Mouse (Mus musculus) ES-Bruce4 (cell line): ENCODE measurements around the gene Smarca2. TPM values are rescaled to one million over a fixed set of nuclear protein-coding genes. Genes with fewer than 3 reads are reported as not detected.

ENCODE experiments used
- H3K27ac ChIP-seq: 2 replicates; pipeline ENCODE4 v1.5.1; 2012; ENCODE audit warnings: low read length, inconsistent platforms; ENCODE audit not compliant: insufficient read depth
- H3K27me3 ChIP-seq: 2 replicates; pipeline ENCODE4 v1.6.1; 2012; ENCODE audit warnings: mild to moderate bottlenecking, low read length, inconsistent platforms; ENCODE audit not compliant: control insufficient read depth, poor library complexity, insufficient read depth, severe bottlenecking
- H3K36me3 ChIP-seq: 2 replicates; pipeline ENCODE4 v1.6.1; 2012; ENCODE audit warnings: inconsistent platforms, mild to moderate bottlenecking, low read length, moderate library complexity; ENCODE audit not compliant: control insufficient read depth, poor library complexity, insufficient read depth, severe bottlenecking
- H3K4me1 ChIP-seq: one replicate; pipeline ENCODE4 v1.8.1; 2011; ENCODE audit warnings: low read length; ENCODE audit not compliant: control insufficient read depth, insufficient read depth
- H3K4me3 ChIP-seq: 2 replicates; pipeline ENCODE4 v1.5.1; 2011; ENCODE audit warnings: low read depth, mild to moderate bottlenecking, low read length
- H3K9ac ChIP-seq: 2 replicates; pipeline ENCODE4 v1.6.1; 2012; ENCODE audit warnings: low read depth, mild to moderate bottlenecking, inconsistent platforms; ENCODE audit not compliant: poor library complexity, severe bottlenecking
- H3K9me3 ChIP-seq: replicated peaks from 2 replicates; pipeline ENCODE4 v1.6.1; 2012; ENCODE audit warnings: mild to moderate bottlenecking, low read length, inconsistent platforms; ENCODE audit not compliant: control insufficient read depth, poor library complexity, insufficient read depth, severe bottlenecking
- CTCF ChIP-seq: IDR thresholded peaks from one replicate; pipeline ENCODE4 v1.8.1; 2011; ENCODE audit warnings: low read depth, low read length
- EP300 ChIP-seq: IDR thresholded peaks from 2 replicates; pipeline ENCODE4 v1.6.1; 2011; ENCODE audit warnings: low read depth, low read length; ENCODE audit not compliant: insufficient read depth
- POLR2A ChIP-seq: IDR thresholded peaks from one replicate; pipeline ENCODE4 v1.8.1; 2011; ENCODE audit warnings: low read length; ENCODE audit not compliant: insufficient read depth
- polyA plus RNA-seq: library from polyadenylated mRNA; stranded (reverse); fragments of >200 nt; gene quantifications from 2 replicates; pipeline ENCODE4 v1.2.4, GENCODE M21; 2011; ENCODE audit warnings: low read depth; ENCODE audit not compliant: missing spikeins, insufficient read depth, insufficient read length

Smarca2 gene
- polyA plus RNA-seq, 1 experiment: 4.9 TPM

DNA sequence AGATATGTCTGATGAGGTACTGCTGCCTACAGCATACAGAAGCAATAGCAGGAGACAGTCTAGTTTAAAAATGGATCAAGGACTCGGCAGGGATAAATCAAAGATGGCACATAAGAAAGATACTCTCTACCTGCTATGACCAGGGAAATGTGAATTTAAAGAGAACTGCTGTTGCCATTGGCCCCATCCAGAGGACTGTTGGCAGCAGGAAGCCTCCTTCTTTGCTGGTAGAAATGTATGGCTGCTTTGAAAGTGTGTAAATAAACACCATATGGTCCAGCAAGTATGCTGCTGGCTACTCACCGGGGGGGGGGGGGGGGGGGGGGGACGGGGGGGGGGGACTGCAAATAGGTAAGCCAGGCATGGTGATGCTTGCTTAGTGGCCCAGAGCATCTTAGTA is 189.5 kb downstream of the Smarca2 start:
- no peak overlapping the region for H3K4me3 ChIP-seq
- H3K36me3 ChIP-seq: no peaks in the 10 kb centered on the region
- no peak for TF ChIP-seq EP300
- no peak for TF ChIP-seq CTCF
- no peak for TF ChIP-seq POLR2A
- no peaks in the 10 kb centered on the region for H3K27me3 ChIP-seq
- H3K9ac ChIP-seq: no peak overlapping the region
- H3K9me3 ChIP-seq: no peaks in the 10 kb centered on the region
- no peak overlapping the region for H3K27ac ChIP-seq
- no peaks in the 10 kb centered on the region for H3K4me1 ChIP-seq

DNA sequence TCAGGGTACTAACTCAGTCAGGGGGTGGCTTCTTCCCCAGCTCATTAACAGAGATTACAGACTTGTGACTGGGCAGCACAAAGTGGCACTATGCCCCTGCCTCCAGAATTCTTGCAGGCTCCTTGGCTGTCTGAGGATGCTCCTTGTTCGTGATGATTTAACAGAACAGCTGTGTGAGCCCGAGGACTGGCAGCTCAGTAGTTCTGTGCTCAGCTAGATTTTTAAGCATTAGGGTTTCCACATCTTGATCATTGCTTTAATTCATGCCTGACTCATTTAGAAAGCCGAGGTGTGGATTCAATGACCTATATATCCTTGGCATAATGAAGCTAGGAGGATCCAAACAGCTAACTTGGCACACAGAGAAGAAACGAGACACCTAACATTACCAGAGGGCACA is 191.2 kb downstream of the Smarca2 start:
- no peak overlapping the region for H3K4me3 ChIP-seq
- no peaks in the 10 kb centered on the region for H3K36me3 ChIP-seq
- TF ChIP-seq EP300: no peak
- TF ChIP-seq CTCF: no peak
- no peak for TF ChIP-seq POLR2A
- H3K27me3 ChIP-seq: no peaks in the 10 kb centered on the region
- H3K27ac ChIP-seq: no peak overlapping the region
- H3K9me3 ChIP-seq: no peaks in the 10 kb centered on the region
- H3K4me1 ChIP-seq: no peaks in the 10 kb centered on the region
- no peak overlapping the region for H3K9ac ChIP-seq

DNA sequence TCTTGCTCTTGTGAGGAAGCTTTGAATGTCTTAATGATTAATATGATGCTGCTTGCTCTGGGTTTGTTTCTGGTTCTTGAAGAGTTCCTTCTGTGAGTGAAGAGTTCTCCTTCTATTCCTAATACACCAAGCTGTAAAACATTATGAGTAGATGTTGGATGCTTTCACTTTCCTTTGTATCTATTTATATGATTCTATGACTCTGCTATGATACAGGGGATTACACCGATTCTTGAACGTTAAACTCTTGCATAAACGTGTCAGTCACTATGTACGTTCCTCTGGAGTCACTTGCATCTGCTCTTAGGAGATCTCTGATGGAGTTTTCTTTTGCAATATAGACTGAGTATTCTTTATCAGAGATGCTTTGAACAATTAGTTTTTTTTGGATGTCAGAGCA is 199.6 kb downstream of the Smarca2 start:
- Histone ChIP-seq H3K9ac (no peak overlapping the region), H3K27me3 (no peaks in the 10 kb centered on the region), H3K4me1 (no peaks in the 10 kb centered on the region), H3K4me3 (no peak overlapping the region), H3K36me3 (no peaks in the 10 kb centered on the region), H3K27ac (no peak overlapping the region), H3K9me3 (no peaks in the 10 kb centered on the region)
- TF ChIP-seq POLR2A: no peak
- no peak for TF ChIP-seq CTCF
- no peak for TF ChIP-seq EP300

DNA sequence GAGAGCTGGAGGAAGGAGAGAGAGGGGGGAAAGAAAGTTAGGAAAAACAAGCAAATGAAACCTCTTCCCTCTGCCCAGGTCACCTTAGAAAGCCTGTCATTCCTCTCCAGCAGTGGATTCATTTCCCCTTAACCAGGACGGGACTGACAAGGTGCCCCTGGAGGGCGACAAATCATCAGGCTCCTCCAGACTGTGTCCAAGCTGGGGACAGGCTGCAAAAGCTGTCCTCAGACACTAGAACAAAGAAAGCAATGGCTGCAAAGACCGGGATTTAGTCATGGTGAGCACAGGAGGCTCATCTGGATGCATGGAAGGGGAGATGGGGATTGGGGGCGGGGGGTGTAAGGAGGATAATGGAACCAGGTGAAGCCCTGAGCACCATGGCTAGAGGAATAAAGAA is 209.8 kb downstream of the Smarca2 start:
- H3K27ac ChIP-seq: no peak overlapping the region
- no peaks in the 10 kb centered on the region for H3K36me3 ChIP-seq
- TF ChIP-seq CTCF (no peak), EP300 (no peak), POLR2A (no peak)
- no peaks in the 10 kb centered on the region for H3K4me1 ChIP-seq
- no peaks in the 10 kb centered on the region for H3K27me3 ChIP-seq
- H3K9me3 ChIP-seq: no peaks in the 10 kb centered on the region
- H3K4me3 ChIP-seq: no peak overlapping the region
- H3K9ac ChIP-seq: no peak overlapping the region

DNA sequence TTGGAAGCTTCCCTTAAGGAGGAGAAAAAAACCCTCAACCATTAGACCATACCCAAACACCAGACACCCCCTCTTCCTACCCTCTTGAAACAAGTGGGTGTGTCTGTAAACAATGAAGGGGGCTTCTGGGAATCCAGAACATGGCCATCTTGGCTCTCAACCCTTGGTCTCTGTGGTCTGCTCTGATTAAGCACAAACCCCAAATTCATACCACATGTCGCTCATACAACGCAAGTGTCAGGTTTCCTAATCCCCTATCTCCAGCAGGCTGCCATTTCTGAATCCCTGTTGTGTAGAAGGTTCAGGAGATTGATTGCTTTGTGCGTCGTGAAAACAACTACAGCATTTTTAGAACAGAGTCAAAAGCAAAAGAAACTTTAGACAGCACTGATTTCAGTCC is 213.1 kb downstream of the Smarca2 start:
- no peaks in the 10 kb centered on the region for H3K27me3 ChIP-seq
- H3K4me1 ChIP-seq: no peaks in the 10 kb centered on the region
- H3K9me3 ChIP-seq: no peaks in the 10 kb centered on the region
- H3K36me3 ChIP-seq: no peaks in the 10 kb centered on the region
- no peak overlapping the region for H3K27ac ChIP-seq
- H3K4me3 ChIP-seq: no peak overlapping the region
- H3K9ac ChIP-seq: no peak overlapping the region
- no peak for TF ChIP-seq CTCF
- TF ChIP-seq EP300: no peak
- TF ChIP-seq POLR2A: no peak
